Mouse (Mus musculus): ENCODE data around the gene Slmap. TPM values are rescaled to one million over a fixed set of nuclear protein-coding genes. Genes with fewer than 3 reads are reported as not detected.
"Not testable (repeated sequence)": the region's sequence is repeated elsewhere in the genome, so short reads cannot be mapped to it uniquely, and the experiment has no call there.

Gene Slmap
- 66.9 and 76.8 TPM in 2 replicates for total RNA-seq (2015)
- total RNA-seq (2017) = 68.6 and 71.2 TPM in 2 replicates

DNA sequence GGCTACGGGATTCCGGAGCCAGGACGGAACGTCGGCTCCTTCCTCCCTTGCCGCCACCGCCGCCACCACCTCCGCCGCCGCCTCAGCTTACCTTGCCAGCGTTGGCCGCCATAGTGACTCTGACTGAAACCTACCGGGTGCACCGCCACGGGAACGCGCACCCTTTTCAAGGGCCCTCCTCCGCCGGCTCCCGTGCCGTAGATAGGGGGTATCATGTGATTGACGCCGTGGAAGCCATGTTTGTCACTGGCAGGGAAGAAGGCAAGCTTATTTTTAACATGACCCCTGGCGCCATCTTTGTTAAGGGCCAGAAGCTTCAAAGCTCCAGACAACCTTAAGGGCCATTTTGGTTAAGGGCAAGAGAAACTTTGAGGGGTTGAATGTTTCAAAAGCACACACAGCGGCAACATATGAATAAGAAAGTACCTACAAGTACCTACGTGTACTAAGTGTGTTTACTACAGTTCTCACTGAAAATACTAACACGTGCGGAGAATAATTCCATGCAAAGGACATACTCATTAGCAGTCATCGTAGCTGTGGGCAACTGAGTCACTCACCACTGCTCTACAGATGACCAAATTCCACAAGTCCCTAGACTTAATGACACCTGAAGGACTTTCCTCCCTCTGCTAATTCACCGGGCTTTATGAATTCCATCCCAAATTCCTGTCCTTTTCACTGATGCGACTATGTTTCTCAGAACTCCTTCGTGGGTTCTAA, at the start of gene Slmap:
TSS of gene Slmap (minus strand) at position 175 of the 723 bp plus-strand sequence.
- peak; percentile 97 for ATAC-seq (ENCODE audit: poor library complexity, severe bottlenecking)

GRCm38 (mm10) chr14:26583645-26584044, 48.9 kb upstream of the Slmap start:
- ATAC-seq (ENCODE audit: poor library complexity, severe bottlenecking) = no peak

GRCm38 (mm10) chr14:26579346-26580343, 44.9 kb upstream of the Slmap start:
- peak; percentile 87 for ATAC-seq (ENCODE audit: poor library complexity, severe bottlenecking)

DNA sequence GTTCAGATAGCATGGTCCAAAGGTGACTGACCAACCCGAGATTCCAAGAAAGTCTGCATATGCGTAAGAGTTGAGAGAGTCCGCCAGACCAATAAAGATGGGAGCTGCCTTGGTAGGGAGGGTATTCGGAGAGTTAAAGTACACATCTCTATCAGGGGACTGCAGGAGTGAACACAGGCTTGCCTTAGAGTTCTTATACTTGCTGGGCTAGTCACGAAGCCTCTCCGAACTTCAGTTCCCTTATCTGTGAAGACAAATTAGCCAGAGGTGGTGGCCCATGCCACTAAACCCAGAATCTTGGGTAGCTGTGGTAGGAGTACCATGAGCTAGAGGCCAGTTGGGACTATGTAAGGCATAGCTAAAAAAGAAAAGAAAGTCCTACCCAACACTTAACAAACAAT, 44.1 kb upstream of the Slmap start:
- 0 out of 2 replicates have a peak, but pooled peaks have one; percentile 7 for ATAC-seq (ENCODE audit: poor library complexity, severe bottlenecking)

DNA sequence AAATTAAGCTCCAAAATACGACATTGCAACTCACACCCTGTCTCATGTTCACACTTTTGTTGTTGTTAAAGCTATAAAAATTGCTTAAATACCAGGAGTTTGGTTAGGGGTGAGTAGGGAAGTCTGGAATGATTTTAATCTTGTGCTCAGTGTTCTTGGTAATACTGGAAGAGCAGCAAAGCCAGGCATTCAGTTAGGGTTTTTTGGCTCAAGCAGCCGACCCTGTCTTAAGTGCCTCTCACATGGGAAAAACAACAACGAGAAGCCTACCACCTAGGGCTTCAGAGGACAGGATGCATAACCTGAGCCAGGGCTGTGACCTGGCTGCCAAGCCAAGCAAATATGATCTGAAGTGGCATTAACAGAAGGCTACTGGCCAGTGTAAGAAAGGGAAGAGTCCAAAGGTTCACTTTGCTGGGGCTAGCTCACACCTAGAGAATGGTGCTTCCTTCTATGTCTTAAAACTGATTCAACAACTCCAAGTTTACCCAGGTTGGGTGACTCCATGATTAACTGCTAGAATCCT, 41.6 kb upstream of the Slmap start:
- no peak for ATAC-seq (ENCODE audit: poor library complexity, severe bottlenecking)

- ATAC-seq (ENCODE audit: poor library complexity, severe bottlenecking) = not testable (repeated sequence)
Measured at GRCm38 (mm10) chr14:26573556-26573955, 38.8 kb upstream of the Slmap start, which contains the start of gene Dennd6a. Gene Dennd6a, plus strand, starts transcription at chr14:26573856.

DNA sequence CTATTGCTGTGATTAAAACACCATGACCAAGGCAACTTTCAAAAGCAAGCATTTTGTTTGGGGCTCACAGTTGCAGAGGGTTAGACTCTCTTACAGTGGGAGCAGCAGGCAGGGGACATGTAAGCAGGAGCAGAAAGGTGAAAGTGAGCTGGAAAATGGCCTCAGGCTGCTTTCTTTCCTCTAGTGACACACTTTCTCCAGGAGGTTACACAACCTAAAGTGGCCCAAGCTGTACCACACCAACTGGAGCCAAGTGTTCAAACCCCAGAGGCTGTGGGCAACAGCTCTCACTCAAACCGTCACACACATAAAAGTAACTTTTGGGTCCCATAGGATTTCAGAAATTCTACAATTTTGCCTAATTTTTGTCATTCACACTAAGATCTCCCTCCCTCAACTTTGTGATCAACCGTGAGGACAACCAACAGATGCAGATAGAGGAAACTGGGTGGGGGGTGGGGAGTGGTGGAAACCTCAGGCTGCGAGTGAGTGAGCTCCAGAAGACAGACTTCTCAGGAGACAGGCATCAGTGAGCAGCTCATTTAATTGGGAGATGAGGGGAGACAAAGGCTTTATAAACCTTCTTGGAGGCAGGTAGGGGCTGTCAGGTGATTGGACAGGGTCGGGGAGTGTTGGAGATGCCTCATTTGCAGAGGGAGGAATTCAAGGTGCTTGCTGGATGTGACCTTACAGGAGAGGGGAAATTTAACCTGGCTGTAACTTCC, 37.4 kb upstream of the Slmap start:
- no peak for ATAC-seq (ENCODE audit: poor library complexity, severe bottlenecking)

GRCm38 (mm10) chr14:26569880-26570279, 35.1 kb upstream of the Slmap start:
- no peak for ATAC-seq (ENCODE audit: poor library complexity, severe bottlenecking)

- ATAC-seq (ENCODE audit: poor library complexity, severe bottlenecking) = no peak
Measured at GRCm38 (mm10) chr14:26562247-26562646, 27.5 kb upstream of the Slmap start.

GRCm38 (mm10) chr14:26558536-26558935, 23.8 kb upstream of the Slmap start:
- no peak for ATAC-seq (ENCODE audit: poor library complexity, severe bottlenecking)

DNA sequence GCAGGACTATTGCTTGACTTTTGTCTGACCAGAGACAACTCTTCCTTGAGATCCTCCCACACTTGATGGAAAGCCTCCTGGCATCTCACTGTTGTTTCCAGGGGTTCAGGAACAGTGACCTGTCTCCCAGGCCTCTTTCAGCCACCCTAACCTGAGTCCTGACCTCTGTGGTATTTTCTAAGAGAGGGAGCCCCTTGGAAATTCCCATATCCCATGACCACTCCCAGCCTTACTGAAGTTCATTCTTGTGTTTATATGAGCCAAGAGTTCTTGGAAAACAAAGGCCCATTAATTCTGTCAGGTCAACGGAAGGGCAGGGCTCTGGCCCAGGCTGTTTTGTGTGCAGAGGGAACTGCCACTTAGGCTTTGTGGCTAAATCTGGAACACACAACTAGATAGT, 22.9 kb upstream of the Slmap start:
- ATAC-seq (ENCODE audit: poor library complexity, severe bottlenecking) = no peak

DNA sequence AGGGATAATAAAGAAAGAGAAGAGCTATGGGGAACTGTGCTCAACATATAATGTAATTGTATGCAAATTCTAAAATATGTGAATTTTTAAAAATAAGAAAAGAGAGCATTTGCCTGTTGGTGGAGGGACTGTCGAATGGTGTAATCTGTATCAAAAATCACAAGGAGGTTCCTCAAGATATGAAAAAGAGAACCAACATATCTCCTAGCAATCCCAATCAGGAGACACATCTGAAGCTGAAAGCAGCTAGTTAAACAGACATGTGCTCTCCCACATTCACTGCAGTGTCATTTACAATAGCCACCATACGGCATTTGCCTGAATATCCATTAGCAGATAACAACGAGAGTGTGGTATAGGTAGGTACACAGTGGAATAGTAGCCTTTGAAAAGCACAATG, 18.1 kb upstream of the Slmap start:
- ATAC-seq (ENCODE audit: poor library complexity, severe bottlenecking) = no peak

GRCm38 (mm10) chr14:26552441-26552840, 17.7 kb upstream of the Slmap start:
- no peak for ATAC-seq (ENCODE audit: poor library complexity, severe bottlenecking)

GRCm38 (mm10) chr14:26550712-26551111, 16.0 kb upstream of the Slmap start:
- ATAC-seq (ENCODE audit: poor library complexity, severe bottlenecking) = no peak

DNA sequence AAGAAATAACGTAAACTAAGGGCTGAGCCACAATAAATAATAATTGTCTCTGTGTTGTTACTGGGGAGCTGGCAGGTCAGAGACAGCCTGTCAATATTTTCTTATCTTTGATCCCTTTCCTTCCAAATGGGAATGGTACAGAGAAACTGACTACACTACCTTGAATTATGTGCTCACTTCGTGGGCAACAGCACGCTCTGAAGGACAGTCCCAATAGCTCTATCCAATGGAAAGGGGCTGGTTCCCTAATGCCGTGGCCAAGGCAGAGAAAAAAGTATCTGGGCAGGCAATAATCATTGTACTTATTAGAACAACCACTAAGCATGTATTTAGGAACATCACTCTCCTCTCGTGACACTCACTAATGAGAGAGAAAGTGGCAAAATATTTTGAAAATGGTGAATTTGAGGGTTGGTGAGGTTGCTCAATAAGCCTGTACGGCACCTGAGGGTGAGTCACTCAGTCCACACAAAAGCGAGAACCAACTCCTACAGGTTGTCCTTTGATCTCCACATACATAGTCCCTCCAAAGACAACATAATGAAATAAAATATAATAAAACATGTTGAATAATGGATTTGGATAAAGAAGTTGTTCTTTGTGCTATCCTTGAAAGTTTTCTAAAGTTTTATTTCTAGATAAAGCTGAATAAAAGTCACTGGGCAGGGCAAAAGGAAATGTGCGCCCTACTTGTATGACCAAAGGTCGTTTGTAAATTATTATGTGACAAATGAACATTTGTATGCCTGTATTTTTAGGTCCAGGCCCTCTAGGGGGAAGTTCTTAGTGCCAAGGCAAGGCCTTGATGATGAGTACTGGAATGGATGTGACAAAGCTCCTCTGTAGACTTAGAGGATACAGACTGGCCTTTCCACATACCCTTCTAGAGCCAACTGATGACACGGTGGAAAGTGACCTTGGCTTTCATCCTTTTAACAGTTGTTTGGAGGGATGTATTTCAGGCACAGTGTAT, 13.1 kb upstream of the Slmap start:
- ATAC-seq (ENCODE audit: poor library complexity, severe bottlenecking) = no peak

GRCm38 (mm10) chr14:26542136-26542535, 7.4 kb upstream of the Slmap start:
- ATAC-seq (ENCODE audit: poor library complexity, severe bottlenecking) = no peak

- ATAC-seq (ENCODE audit: poor library complexity, severe bottlenecking) = no peak
Measured at GRCm38 (mm10) chr14:26540577-26540976, 5.8 kb upstream of the Slmap start.

GRCm38 (mm10) chr14:26539241-26539640, 4.5 kb upstream of the Slmap start:
- no peak for ATAC-seq (ENCODE audit: poor library complexity, severe bottlenecking)
